Mouse (Mus musculus) neural tube, embryonic 14.5 days (tissue): ENCODE results near the gene Wdr90. TPM values are rescaled to one million over a fixed set of nuclear protein-coding genes. Genes with fewer than 3 reads are reported as not detected.

Source experiments
- ATAC-seq: fragments of 200-750 bp; cut with Nextera tagmentation; 2 replicates; pipeline ENCODE4 v1.8.0; 2017; ENCODE audit warnings: low read depth, mild to moderate bottlenecking, moderate TSS enrichment, moderate library complexity
- H3K27ac ChIP-seq: fragments of 300-500 bp; sonication (generic); 2 replicates; pipeline ENCODE4 v1.5.1; 2014; ENCODE audit warnings: low read depth, mild to moderate bottlenecking, control low read depth, low read length, moderate library complexity, mixed read lengths
- H3K27me3 ChIP-seq: fragments of 300-500 bp; sonication (generic); 2 replicates; pipeline ENCODE4 v1.6.1; 2014; ENCODE audit warnings: low read length; ENCODE audit not compliant: control insufficient read depth, insufficient read depth
- H3K36me3 ChIP-seq: fragments of 300-500 bp; sonication (generic); 2 replicates; pipeline ENCODE4 v1.6.1; 2014; ENCODE audit warnings: low read length, mixed read lengths; ENCODE audit not compliant: control insufficient read depth, insufficient read depth
- H3K4me1 ChIP-seq: fragments of 300-500 bp; sonication (generic); 2 replicates; pipeline ENCODE4 v1.6.1; 2014; ENCODE audit warnings: low read length; ENCODE audit not compliant: control insufficient read depth, insufficient read depth
- H3K4me2 ChIP-seq: fragments of 300-500 bp; sonication (generic); 2 replicates; pipeline ENCODE4 v1.6.1; 2014; ENCODE audit warnings: mild to moderate bottlenecking, low read depth, low read length, control low read depth
- H3K4me3 ChIP-seq: fragments of 300-500 bp; sonication (generic); 2 replicates; pipeline ENCODE4 v1.5.1; 2014; ENCODE audit warnings: low read depth, low read length, control low read depth, mixed read lengths
- H3K9ac ChIP-seq: fragments of 300-500 bp; sonication (generic); replicated peaks from 2 replicates; pipeline ENCODE4 v1.6.1; 2014; ENCODE audit warnings: low read depth, mild to moderate bottlenecking, control low read depth, low read length, mixed read lengths
- H3K9me3 ChIP-seq: fragments of 300-500 bp; sonication (generic); 2 replicates; pipeline ENCODE4 v1.6.1; 2016; ENCODE audit warnings: low read length; ENCODE audit not compliant: control insufficient read depth
- WGBS: fragments of 180-500 bp; shearing (Covaris S2); extraction: QIAGEN DNeasy Blood & Tissue Kit; methylation state at CpG from one replicate; pipeline ENCODE4 v1.1.7; 2014; 5-methylcytosine and 5-hydroxymethylcytosine counted together
- polyA plus RNA-seq: library from polyadenylated mRNA; unstranded; fragments of >200 nt; fragmentation: Nextera tagmentation; extraction: Ambion mirVana; gene quantifications from 2 replicates; pipeline ENCODE4 v1.2.1, GENCODE M21; 2014

Wdr90 gene
- polyA plus RNA-seq, 1 experiment from 2014 or later = 12.1 TPM

DNA sequence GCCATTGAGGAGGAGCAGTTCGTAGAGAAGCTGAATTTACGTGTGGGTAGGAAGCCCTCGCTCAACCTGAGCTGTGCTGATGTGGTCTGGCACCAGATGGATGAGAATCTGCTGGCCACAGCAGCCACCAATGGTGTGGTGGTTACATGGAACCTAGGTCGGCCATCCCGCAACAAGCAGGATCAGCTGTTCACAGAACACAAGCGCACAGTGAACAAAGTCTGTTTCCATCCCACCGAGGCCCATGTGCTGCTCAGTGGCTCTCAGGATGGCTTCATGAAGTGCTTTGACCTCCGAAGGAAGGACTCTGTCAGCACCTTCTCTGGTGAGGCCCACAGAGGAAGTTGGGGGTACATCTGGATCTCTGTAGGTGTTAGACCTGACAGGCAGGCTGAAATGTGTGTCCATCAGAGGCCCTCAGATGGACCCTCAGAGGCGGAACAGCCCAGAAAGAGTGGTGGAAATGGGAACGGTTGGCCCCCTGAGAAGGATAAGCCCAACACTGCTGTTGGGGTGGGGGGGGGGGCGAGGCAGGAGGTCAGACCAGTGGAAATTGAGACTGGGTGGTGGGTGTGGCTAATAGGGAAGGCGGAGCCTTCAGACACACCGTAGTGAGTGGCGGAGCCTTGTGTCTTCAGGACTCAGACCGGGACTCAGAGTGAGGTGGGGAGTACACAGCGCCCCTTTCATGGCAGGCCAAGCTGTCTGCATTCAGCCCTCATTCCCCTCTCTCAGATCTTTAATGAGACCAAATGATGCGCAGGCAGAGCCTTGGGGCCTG, 36.7 kb downstream of the Wdr90 start:
- ATAC-seq = no peak
- WGBS = 74% methylated on average over 17 of the region's 17 CpGs

DNA sequence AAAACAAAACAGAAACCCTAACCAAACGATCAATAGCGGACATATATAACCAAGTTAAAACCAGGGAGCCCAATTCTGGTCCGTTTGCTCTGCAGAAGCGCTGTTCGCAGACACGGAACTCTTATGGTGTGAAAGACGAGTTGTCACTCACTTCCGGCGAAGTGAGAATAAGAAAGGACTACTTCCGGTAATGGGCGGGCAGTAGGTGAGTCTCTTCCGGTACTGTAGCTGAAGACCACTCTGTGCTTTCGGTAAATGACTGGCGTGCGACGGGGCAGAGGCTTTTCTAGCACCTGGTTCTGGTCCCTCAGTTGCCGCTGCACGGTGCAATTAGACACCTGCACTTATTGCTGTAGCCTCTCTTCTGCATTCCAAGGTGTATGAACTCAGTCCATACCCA, 37.8 kb downstream of the Wdr90 start, which contains the start of gene Wdr24:
Gene Wdr24 (plus strand): TSS at position 176 of the 400 bp plus-strand sequence.
- WGBS = 0% methylated on average over 18 of the region's 18 CpGs
- Histone ChIP-seq H3K4me1 (peaks cover 26% of the 10 kb centered on the region), H3K36me3 (peaks cover 11% of the 10 kb centered on the region; the same call in 1 of the 2 replicates), H3K9me3 (no peaks in the 10 kb centered on the region), H3K9ac (peak within 1 kb of the TSS; percentile 63), H3K27me3 (0 out of 2 replicates have a peak, but pooled peaks cover under 1% of the 10 kb centered on the region), H3K4me2 (peak within 1 kb of the TSS; percentile 99), H3K4me3 (peak within 1 kb of the TSS; percentile 54), H3K27ac (peak within 1 kb of the TSS; percentile 53)
- ATAC-seq = peak; percentile 75

More for the DNA sequence above, 36.7 kb downstream of the Wdr90 start:
- H3K27ac ChIP-seq = no peak overlapping the region
- peaks cover 10% of the 10 kb centered on the region; the same call in 1 of the 2 replicates for H3K36me3 ChIP-seq
- H3K4me3 ChIP-seq = peak overlapping the region; percentile 54
- H3K9ac ChIP-seq = peak overlapping the region; percentile 63; the same call in 1 of the 2 replicates
- no peaks in the 10 kb centered on the region for H3K27me3 ChIP-seq
- no peaks in the 10 kb centered on the region for H3K9me3 ChIP-seq
- H3K4me2 ChIP-seq = peak overlapping the region; percentile 99
- peaks cover 30% of the 10 kb centered on the region for H3K4me1 ChIP-seq

DNA sequence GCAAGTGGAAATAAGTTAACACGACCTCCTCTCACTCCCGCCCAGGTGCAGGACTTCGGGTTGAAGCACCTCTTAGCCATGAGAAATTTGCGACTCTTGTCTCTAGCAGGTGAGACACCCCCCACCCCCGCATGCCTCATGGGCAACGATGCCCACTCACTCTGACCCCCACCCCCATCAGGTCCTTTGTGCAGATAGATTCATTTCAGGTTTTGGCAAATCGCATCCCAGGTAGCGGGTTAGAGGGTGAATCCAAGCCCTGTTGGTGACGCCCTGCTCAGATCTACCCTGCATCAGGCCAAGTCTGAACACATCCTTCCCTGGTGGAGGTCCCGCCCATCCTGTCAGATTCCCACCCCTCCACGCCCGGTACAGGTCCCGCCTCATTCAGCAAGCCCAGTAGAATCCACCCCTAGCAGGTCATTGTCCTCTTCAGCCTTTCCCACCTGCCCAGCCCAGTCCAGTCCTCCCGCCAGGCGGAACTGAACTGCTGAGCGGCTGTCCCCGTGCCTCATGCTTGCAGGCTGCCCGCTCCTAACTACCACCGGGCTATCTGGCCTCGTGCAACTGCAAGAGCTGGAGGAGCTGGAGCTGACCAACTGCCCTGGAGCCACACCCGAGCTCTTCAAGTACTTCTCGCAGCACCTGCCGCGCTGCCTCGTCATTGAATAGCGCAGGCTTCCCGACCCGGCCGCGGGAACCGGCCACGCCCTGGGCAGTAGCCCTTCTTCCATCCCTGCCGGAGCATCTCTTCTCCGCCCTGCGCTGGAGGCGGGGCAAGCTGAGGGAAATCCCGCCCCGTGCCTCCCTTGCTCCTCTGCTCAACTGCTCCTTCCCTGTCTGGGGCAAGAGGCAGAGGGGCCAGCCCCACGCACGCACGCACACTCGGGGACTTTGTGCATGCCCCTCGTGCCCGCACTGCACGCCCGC, 42.2 kb downstream of the Wdr90 start:
- H3K27me3 ChIP-seq = peaks cover 8% of the 10 kb centered on the region; the same call in 1 of the 2 replicates
- ATAC-seq = no peak
- no peak overlapping the region for H3K9ac ChIP-seq
- peaks cover 4% of the 10 kb centered on the region for H3K4me1 ChIP-seq
- H3K4me3 ChIP-seq = no peak overlapping the region
- peaks cover 21% of the 10 kb centered on the region for H3K36me3 ChIP-seq
- WGBS = 8% methylated on average over 46 of the region's 46 CpGs
- H3K27ac ChIP-seq = no peak overlapping the region
- no peak overlapping the region for H3K4me2 ChIP-seq
- no peaks in the 10 kb centered on the region for H3K9me3 ChIP-seq

GRCm38 (mm10) chr17:25817662-25818061, 43.6 kb downstream of the Wdr90 start:
- Histone ChIP-seq H3K27ac (no peak overlapping the region), H3K27me3 (peaks cover 8% of the 10 kb centered on the region; the same call in 1 of the 2 replicates), H3K9me3 (no peaks in the 10 kb centered on the region), H3K36me3 (peaks cover 21% of the 10 kb centered on the region), H3K9ac (no peak overlapping the region), H3K4me1 (0 out of 2 replicates have a peak, but pooled peaks cover 8% of the 10 kb centered on the region), H3K4me3 (no peak overlapping the region), H3K4me2 (no peak overlapping the region)
- WGBS = 88% methylated on average over 11 of the region's 11 CpGs
- ATAC-seq = no peak

- Histone ChIP-seq H3K9ac (no peak overlapping the region; the same call in 1 of the 2 replicates), H3K27ac (0 out of 2 replicates have a peak overlapping the region, but pooled peaks have one; percentile 2), H3K9me3 (no peaks in the 10 kb centered on the region), H3K4me1 (peaks cover 24% of the 10 kb centered on the region), H3K36me3 (peaks cover 15% of the 10 kb centered on the region), H3K4me2 (peak overlapping the region; percentile 34), H3K4me3 (peak overlapping the region; percentile 11; the same call in 1 of the 2 replicates), H3K27me3 (peaks cover 8% of the 10 kb centered on the region; the same call in 1 of the 2 replicates)
- no peak; the same call in 1 of the 2 replicates for ATAC-seq
- WGBS = 2% methylated on average over 20 of the region's 20 CpGs
Observed at GRCm38 (mm10) chr17:25813471-25813870, 47.8 kb downstream of the Wdr90 start.

DNA sequence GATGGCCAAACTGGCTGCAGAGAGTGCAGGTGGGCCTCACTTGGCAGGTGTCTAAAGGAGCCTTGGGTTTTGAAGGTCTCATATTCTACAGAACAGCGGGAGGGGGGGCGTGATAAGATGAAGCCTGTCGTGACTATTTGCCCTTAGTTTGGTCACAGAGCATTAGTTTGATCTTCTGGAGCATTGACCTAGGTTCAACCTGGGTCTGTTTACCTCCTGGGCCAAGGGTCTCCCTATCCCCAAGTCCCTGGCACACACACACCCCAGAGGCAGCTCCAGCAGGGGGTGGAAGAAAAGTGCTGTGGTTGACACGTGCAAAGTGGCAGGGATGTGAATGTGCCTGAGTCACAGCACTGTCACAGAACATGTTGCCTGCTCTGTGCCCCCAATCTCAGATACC, 50.4 kb downstream of the Wdr90 start:
- no peak overlapping the region for H3K4me3 ChIP-seq
- peak overlapping the region; percentile 99; the same call in 1 of the 2 replicates for H3K4me2 ChIP-seq
- H3K9me3 ChIP-seq = no peaks in the 10 kb centered on the region
- no peak overlapping the region for H3K27ac ChIP-seq
- peaks cover 24% of the 10 kb centered on the region for H3K4me1 ChIP-seq
- no peak overlapping the region for H3K9ac ChIP-seq
- WGBS = 70% methylated on average over 4 of the region's 4 CpGs
- no peaks in the 10 kb centered on the region for H3K36me3 ChIP-seq
- no peak for ATAC-seq
- H3K27me3 ChIP-seq = no peaks in the 10 kb centered on the region

DNA sequence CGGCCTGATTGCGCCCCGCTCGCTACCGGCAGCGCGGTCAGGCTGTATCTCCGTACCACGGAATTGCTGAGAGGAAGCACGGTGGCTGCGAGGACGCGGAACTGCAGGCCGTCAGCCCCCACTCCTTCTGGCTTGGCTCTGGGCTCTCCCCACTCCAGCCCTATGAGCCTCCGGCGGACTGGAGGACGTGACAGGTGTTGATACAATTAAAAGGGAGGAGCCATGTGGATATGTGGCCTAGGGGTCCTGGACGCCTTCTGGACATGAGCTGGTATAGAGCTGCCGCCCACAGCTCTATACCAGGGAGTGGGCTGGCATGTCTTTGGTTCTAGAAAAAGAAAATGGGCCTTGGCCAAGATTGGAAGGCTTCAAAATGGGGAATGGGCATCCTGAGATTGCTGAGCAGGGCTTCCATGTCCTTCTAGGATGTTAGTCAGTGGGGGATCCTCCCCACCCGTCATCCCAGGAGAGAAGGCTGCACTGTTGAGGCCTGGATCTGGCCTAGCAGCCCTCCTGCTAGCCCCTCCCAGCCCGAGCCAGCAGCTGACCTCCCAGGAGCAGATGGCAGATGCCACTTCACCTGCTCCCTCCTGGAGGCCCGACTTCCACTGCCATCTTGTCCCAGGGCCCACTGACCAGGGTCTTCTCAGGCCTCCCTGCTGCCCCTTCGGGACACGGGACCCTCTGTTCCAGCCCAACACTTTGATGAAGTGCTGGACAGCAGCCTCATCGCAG, 51.5 kb downstream of the Wdr90 start:
- Histone ChIP-seq H3K27me3 (no peaks in the 10 kb centered on the region), H3K4me3 (peak overlapping the region; percentile 90), H3K9ac (peak overlapping the region; percentile 94), H3K4me2 (peak overlapping the region; percentile 99), H3K9me3 (no peaks in the 10 kb centered on the region), H3K4me1 (peaks cover 24% of the 10 kb centered on the region), H3K36me3 (no peaks in the 10 kb centered on the region), H3K27ac (peak overlapping the region; percentile 97)
- ATAC-seq = peak; percentile 47; the same call in 1 of the 2 replicates
- WGBS = 5% methylated on average over 23 of the region's 25 CpGs
